Mouse (Mus musculus) spleen, adult 2 months (tissue): ENCODE data around the gene Trp53i13.

Source experiments
- CTCF ChIP-seq: fragments of 200-500 bp; IDR thresholded peaks from 2 replicates; pipeline ENCODE4 v1.5.1; 2011; ENCODE audit warnings: mild to moderate bottlenecking, inconsistent platforms; ENCODE audit not compliant: insufficient read depth, insufficient read length, insufficient replicate concordance; ENCODE audit errors: extremely low read depth
- POLR2A ChIP-seq: fragments of 200-500 bp; IDR thresholded peaks from 2 replicates; pipeline ENCODE4 v1.6.1; 2011; ENCODE audit warnings: low read depth, low read length, inconsistent platforms

DNA sequence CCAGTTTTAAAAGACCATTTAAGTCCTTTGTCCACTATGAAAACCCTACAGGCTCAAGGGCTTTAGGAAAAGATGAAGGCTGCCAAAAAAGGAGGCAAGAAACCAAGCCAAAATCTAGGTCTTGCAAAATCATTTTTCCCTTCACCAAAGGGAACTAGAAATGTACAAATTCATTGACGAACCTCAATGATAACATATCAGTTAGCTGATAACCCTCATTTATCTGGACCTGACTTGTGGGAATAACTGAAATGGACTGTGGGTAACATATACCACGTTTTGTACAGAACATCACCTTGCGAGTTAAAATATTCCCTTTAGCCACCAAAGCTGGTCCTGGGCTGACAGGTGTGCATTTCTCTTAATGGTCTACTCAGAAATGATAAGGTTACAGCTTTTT is 13.9 kb upstream of the Trp53i13 start:
- no peak for TF ChIP-seq CTCF
- TF ChIP-seq POLR2A = no peak
